Mouse (Mus musculus) G1E-ER4 (cell line): ENCODE data around the gene Nudt3. TPM values are rescaled to one million over a fixed set of nuclear protein-coding genes. Genes with fewer than 3 reads are reported as not detected.

Experiments used
- GATA1 ChIP-seq: IDR thresholded peaks from one replicate; pipeline ENCODE4 v1.8.0; 2012; ENCODE audit warnings: low read length, inconsistent platforms
- polyA plus RNA-seq: library from polyadenylated mRNA; stranded (reverse); fragments of >175 nt; gene quantifications from 2 replicates; pipeline ENCODE4 v1.2.3, GENCODE M21; 2012

The Nudt3 gene
- 159 and 230 TPM in 2 replicates for polyA plus RNA-seq

GRCm38 (mm10) chr17:27623360-27624326 is at the start of gene Nudt3:
Gene Nudt3, minus strand, starts transcription at chr17:27623495.
- TF ChIP-seq GATA1: no peak

- no peak for TF ChIP-seq GATA1
Observed at GRCm38 (mm10) chr17:27671720-27672119, 48.4 kb upstream of the Nudt3 start.

GRCm38 (mm10) chr17:27658767-27659166 is 35.5 kb upstream of the Nudt3 start:
- TF ChIP-seq GATA1: no peak

GRCm38 (mm10) chr17:27657123-27657522 is 33.8 kb upstream of the Nudt3 start:
- TF ChIP-seq GATA1: no peak

- no peak for TF ChIP-seq GATA1
Observed at GRCm38 (mm10) chr17:27656414-27656813, 33.1 kb upstream of the Nudt3 start.

GRCm38 (mm10) chr17:27656011-27656399 is 32.7 kb upstream of the Nudt3 start:
- no peak for TF ChIP-seq GATA1

- no peak for TF ChIP-seq GATA1
Observed at GRCm38 (mm10) chr17:27655089-27656010, 32.1 kb upstream of the Nudt3 start, which contains the start of gene Pacsin1. Gene Pacsin1, plus strand, starts transcription at chr17:27655509.

- TF ChIP-seq GATA1: no peak
Observed at GRCm38 (mm10) chr17:27653253-27653959, 30.1 kb upstream of the Nudt3 start.

- no peak for TF ChIP-seq GATA1
Observed at GRCm38 (mm10) chr17:27652046-27652790, 28.9 kb upstream of the Nudt3 start.

- TF ChIP-seq GATA1: no peak
Observed at GRCm38 (mm10) chr17:27650586-27650985, 27.3 kb upstream of the Nudt3 start.

GRCm38 (mm10) chr17:27650160-27650559 is 26.9 kb upstream of the Nudt3 start:
- no peak for TF ChIP-seq GATA1

- no peak for TF ChIP-seq GATA1
Observed at GRCm38 (mm10) chr17:27645807-27646206, 22.5 kb upstream of the Nudt3 start.

- TF ChIP-seq GATA1: no peak
Observed at GRCm38 (mm10) chr17:27644572-27644971, 21.3 kb upstream of the Nudt3 start.

GRCm38 (mm10) chr17:27643756-27644155 is 20.5 kb upstream of the Nudt3 start:
- no peak for TF ChIP-seq GATA1

- TF ChIP-seq GATA1: no peak
Observed at GRCm38 (mm10) chr17:27643101-27643500, 19.8 kb upstream of the Nudt3 start.
